Mouse (Mus musculus) liver, adult 2 months (tissue): ENCODE measurements around the gene Gm33543. TPM values are rescaled to one million over a fixed set of nuclear protein-coding genes. Genes with fewer than 3 reads are reported as not detected.
A peak's percentile ranks its signal among the peaks of the same experiment; 100 is the strongest.

Source experiments
- DNase-seq: peaks from one replicate; pipeline ENCODE4 v3.0.0-alpha.2; 2011; ENCODE audit warnings: low read depth, low spot score; ENCODE audit errors: extremely low read depth
- H3K27ac ChIP-seq: fragments of 200-500 bp; replicated peaks from 2 replicates; pipeline ENCODE4 v1.5.1; 2012; ENCODE audit warnings: low read depth, mild to moderate bottlenecking, control low read depth, inconsistent platforms, low read length; ENCODE audit not compliant: insufficient read depth
- H3K27me3 ChIP-seq: fragments of 200-500 bp; 2 replicates; pipeline ENCODE4 v1.6.1; 2012; ENCODE audit warnings: mild to moderate bottlenecking, moderate library complexity, low read length, inconsistent platforms; ENCODE audit not compliant: control insufficient read depth, insufficient read depth
- H3K36me3 ChIP-seq: fragments of 200-500 bp; 2 replicates; pipeline ENCODE4 v1.6.1; 2012; ENCODE audit warnings: low read length, inconsistent platforms; ENCODE audit not compliant: control insufficient read depth, insufficient read depth
- H3K4me1 ChIP-seq: fragments of 200-500 bp; 2 replicates; pipeline ENCODE4 v1.6.1; 2011; ENCODE audit warnings: low read length; ENCODE audit not compliant: control insufficient read depth, insufficient read depth
- H3K4me3 ChIP-seq: fragments of 200-500 bp; 2 replicates; pipeline ENCODE4 v1.5.1; 2011; ENCODE audit warnings: low read depth, mild to moderate bottlenecking, control low read depth, low read length, moderate library complexity; ENCODE audit not compliant: insufficient read depth
- H3K79me2 ChIP-seq: fragments of 200-500 bp; 2 replicates; pipeline ENCODE4 v1.6.1; 2012; ENCODE audit warnings: inconsistent platforms, mild to moderate bottlenecking, low read length, moderate library complexity; ENCODE audit not compliant: control insufficient read depth, insufficient read depth
- H3K9ac ChIP-seq: fragments of 200-500 bp; 2 replicates; pipeline ENCODE4 v1.6.1; 2012; ENCODE audit warnings: low read depth, mild to moderate bottlenecking, control low read depth, inconsistent platforms, low read length
- CTCF ChIP-seq: fragments of 200-500 bp; IDR thresholded peaks from 2 replicates; pipeline ENCODE4 v1.5.1; 2011; ENCODE audit warnings: low read depth, low read length, control low read depth
- POLR2A ChIP-seq: fragments of 200-500 bp; IDR thresholded peaks from 2 replicates; pipeline ENCODE4 v1.6.1; 2011; ENCODE audit warnings: low read length, control low read depth; ENCODE audit not compliant: insufficient read depth; ENCODE audit errors: extremely low read depth
- WGBS: fragments of 180-500 bp; shearing (Covaris S2); methylation state at CpG from one replicate; pipeline ENCODE4 v1.1.7; 2018; 5-methylcytosine and 5-hydroxymethylcytosine counted together
- polyA plus RNA-seq: library from polyadenylated mRNA; depleted of rRNA; stranded (reverse); fragments of >200 nt; gene quantifications from 2 replicates; pipeline ENCODE4 v1.2.3, GENCODE M21; 2012; rRNA removed
- total RNA-seq: library from RNA; depleted of rRNA; stranded (reverse); fragments of >200 nt; gene quantifications from 2 replicates; pipeline ENCODE4 v1.2.3, GENCODE M21; 2014; rRNA removed

Gene Gm33543
- total RNA-seq (24.2 and 31.1 TPM in 2 replicates), polyA plus RNA-seq (4.6 and 7.3 TPM in 2 replicates)

DNA sequence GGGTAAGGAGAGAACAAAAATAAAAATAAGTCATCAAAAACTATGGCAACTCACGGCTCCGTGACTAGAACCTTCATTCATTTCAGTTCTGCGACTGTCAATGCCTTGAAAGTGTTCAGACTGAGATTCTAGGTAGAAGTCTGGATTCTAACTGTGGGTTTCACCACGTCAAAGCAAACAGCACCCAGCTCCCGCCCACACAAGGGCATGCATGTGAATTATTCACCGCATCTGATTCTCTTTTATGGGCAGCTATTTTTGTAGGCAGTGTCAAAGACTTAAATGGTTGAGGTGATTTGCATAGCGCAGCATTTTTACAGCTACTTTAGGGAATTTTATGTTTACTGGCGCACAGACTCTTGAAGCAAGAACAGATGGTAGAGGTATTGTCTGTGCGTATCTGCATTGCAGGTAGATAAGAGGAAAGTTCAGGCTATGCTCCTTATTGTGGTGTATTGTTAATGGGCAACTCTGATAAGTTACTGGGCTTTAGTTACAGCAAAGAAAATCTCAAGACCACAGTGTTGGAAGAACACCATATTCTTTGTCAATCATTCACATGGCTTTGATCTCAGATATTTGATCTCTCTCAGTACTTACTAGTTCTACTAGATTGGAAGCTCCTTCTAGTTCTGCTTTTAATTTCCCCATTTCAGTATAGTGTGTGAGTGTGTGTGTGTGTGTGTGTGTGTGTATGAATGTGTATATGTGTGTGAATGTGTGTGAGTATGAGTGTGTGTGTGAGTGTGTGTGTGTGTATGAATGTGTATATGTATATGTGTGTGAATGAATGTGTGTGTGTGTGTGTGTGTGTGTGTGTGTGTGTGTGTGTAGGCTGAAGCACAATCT lies at the start of gene Gm33543:
Gm33543 (minus strand) TSS at position 142 of the 849 bp plus-strand sequence.
- 27% methylated on average over 9 of the region's 9 CpGs for WGBS
- peak within 1 kb of the TSS; percentile 83 for H3K27ac ChIP-seq
- peak within 1 kb of the TSS; percentile 44 for H3K9ac ChIP-seq
- H3K27me3 ChIP-seq: no peaks in the 10 kb centered on the region
- DNase-seq: peak; percentile 77
- TF ChIP-seq CTCF (no peak), POLR2A (no peak)
- no peaks in the 10 kb centered on the region for H3K36me3 ChIP-seq
- peak within 1 kb of the TSS; percentile 52 for H3K4me3 ChIP-seq
- H3K4me1 ChIP-seq: peaks cover 28% of the 10 kb centered on the region
- H3K79me2 ChIP-seq: no peaks in the 10 kb centered on the region; the same call in 1 of the 2 replicates

DNA sequence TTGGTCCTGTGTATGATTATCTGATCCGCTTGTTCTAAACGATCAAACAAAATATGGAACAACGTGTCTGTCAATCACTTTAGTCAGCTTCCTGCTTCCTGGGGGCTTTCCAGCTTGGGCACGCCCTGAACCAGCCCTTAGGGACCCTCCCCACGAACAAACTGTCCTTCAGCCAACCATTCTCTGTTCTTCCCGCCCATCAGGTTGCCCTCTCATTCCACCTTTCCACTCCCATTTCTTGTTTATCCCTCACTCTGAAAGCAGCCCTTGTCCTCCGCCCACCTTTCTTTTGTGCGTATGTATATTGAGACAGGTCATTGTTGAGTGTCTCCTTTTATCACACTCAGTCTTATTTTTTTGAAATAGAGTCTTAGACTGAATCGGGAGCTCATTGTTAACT lies 49.4 kb upstream of the Gm33543 start:
- TF ChIP-seq POLR2A (no peak), CTCF (no peak)
- no peak overlapping the region for H3K4me3 ChIP-seq
- H3K27ac ChIP-seq: no peak overlapping the region
- no peaks in the 10 kb centered on the region for H3K4me1 ChIP-seq
- no peaks in the 10 kb centered on the region for H3K79me2 ChIP-seq
- H3K9ac ChIP-seq: no peak overlapping the region
- WGBS: 83% methylated on average over 9 of the region's 9 CpGs
- no peaks in the 10 kb centered on the region for H3K36me3 ChIP-seq
- H3K27me3 ChIP-seq: no peaks in the 10 kb centered on the region
- no peak for DNase-seq

- WGBS: 83% methylated on average over 7 of the region's 7 CpGs
- Histone ChIP-seq H3K79me2 (no peaks in the 10 kb centered on the region), H3K27me3 (no peaks in the 10 kb centered on the region), H3K4me3 (no peak overlapping the region), H3K4me1 (no peaks in the 10 kb centered on the region), H3K36me3 (no peaks in the 10 kb centered on the region), H3K27ac (no peak overlapping the region), H3K9ac (no peak overlapping the region)
- DNase-seq: no peak
- TF ChIP-seq CTCF: no peak
- TF ChIP-seq POLR2A: no peak
These were observed 48.7 kb upstream of the Gm33543 start for GRCm38 (mm10) chr10:95891214-95891960.

DNA sequence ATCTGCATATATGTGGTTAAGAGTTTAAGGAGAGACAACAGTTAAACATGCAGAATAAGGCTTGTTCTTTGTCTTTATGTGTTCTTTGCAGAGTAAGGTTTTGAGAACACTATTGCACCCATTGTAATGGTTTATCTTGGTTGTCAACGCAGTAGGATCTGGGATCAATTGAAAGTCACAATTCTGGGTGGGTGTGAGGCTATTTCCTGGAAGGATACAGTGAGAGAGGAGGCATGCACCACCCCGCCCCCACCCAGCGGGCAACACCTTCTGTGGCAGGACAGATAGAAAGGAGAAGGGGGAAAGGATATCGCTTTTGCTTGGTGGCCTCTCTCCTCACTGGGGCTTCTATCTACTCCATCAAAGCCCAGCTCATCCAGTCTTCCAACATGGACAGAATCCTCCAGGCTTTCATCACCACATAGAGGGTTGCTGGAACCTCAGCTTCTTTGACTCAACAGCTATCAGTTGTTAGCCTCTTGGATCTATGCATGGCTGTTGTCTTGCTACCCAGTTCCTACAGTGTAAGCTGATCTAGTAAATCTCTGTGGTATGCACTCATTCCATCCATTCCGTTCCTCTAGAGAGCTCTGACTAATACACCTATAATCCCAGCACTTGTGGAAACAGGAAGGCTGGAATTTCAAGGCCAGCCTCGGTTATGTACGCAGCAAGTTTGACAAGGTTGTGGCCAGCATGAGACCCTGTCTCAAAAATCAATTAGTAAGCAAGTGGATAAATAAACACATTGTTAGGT lies 41.2 kb upstream of the Gm33543 start:
- Histone ChIP-seq H3K36me3 (no peaks in the 10 kb centered on the region), H3K4me1 (no peaks in the 10 kb centered on the region), H3K79me2 (no peaks in the 10 kb centered on the region), H3K27me3 (no peaks in the 10 kb centered on the region), H3K27ac (no peak overlapping the region), H3K9ac (no peak overlapping the region), H3K4me3 (no peak overlapping the region)
- DNase-seq: no peak
- WGBS: 79% methylated on average over 7 of the region's 7 CpGs
- no peak for TF ChIP-seq CTCF
- no peak for TF ChIP-seq POLR2A

- TF ChIP-seq POLR2A (no peak), CTCF (no peak)
- DNase-seq: no peak
- no peaks in the 10 kb centered on the region for H3K36me3 ChIP-seq
- no peaks in the 10 kb centered on the region for H3K4me1 ChIP-seq
- 63% methylated on average over 9 of the region's 9 CpGs for WGBS
- no peak overlapping the region for H3K27ac ChIP-seq
- H3K27me3 ChIP-seq: no peaks in the 10 kb centered on the region
- no peak overlapping the region for H3K9ac ChIP-seq
- no peaks in the 10 kb centered on the region for H3K79me2 ChIP-seq
- H3K4me3 ChIP-seq: no peak overlapping the region
These were observed 39.3 kb upstream of the Gm33543 start for GRCm38 (mm10) chr10:95882036-95882435.
